Mouse (Mus musculus) erythroblast, embryonic 14.5 days (primary cell): Measurements from ENCODE around the gene Trim16.

Experiments
- GATA1 ChIP-seq: IDR thresholded peaks from 2 replicates; pipeline ENCODE4 v1.6.1; 2012; ENCODE audit warnings: low read length, inconsistent platforms, mixed read lengths
- TAL1 ChIP-seq: IDR thresholded peaks from 3 replicates; pipeline ENCODE4 v1.6.1; 2012; ENCODE audit warnings: low read length, inconsistent platforms, mixed read lengths

- TF ChIP-seq GATA1: no peak
- no peak for TF ChIP-seq TAL1
These were observed 25.7 kb downstream of the Trim16 start for GRCm38 (mm10) chr11:62845730-62846129.
